Mouse (Mus musculus) testis, adult 2 months (tissue): ENCODE data around the gene Lrig3. TPM values are rescaled to one million over a fixed set of nuclear protein-coding genes. Genes with fewer than 3 reads are reported as not detected.

Experiments
- H3K27ac ChIP-seq: fragments of 200-500 bp; 2 replicates; pipeline ENCODE4 v1.5.1; 2012; ENCODE audit warnings: low read depth, low read length; ENCODE audit not compliant: control insufficient read depth, insufficient read depth
- H3K27me3 ChIP-seq: fragments of 200-500 bp; 2 replicates; pipeline ENCODE4 v1.6.1; 2012; ENCODE audit warnings: mild to moderate bottlenecking, low read length, moderate library complexity; ENCODE audit not compliant: control insufficient read depth, insufficient read depth
- H3K36me3 ChIP-seq: fragments of 200-500 bp; 2 replicates; pipeline ENCODE4 v1.6.1; 2012; ENCODE audit warnings: mild to moderate bottlenecking, low read length; ENCODE audit not compliant: control insufficient read depth, insufficient read depth
- H3K4me1 ChIP-seq: fragments of 200-500 bp; 2 replicates; pipeline ENCODE4 v1.6.1; 2012; ENCODE audit warnings: low read length; ENCODE audit not compliant: control insufficient read depth, insufficient read depth
- H3K4me3 ChIP-seq: fragments of 200-500 bp; 2 replicates; pipeline ENCODE4 v1.5.1; 2012; ENCODE audit warnings: low read depth, mild to moderate bottlenecking, low read length, moderate library complexity, mixed read lengths; ENCODE audit not compliant: control insufficient read depth
- CTCF ChIP-seq: fragments of 200-500 bp; IDR thresholded peaks from 2 replicates; pipeline ENCODE4 v1.5.1; 2012; ENCODE audit warnings: low read depth, mild to moderate bottlenecking, inconsistent platforms, low read length, moderate library complexity; ENCODE audit not compliant: control insufficient read depth, insufficient read depth, insufficient replicate concordance
- POLR2A ChIP-seq: fragments of 200-500 bp; IDR thresholded peaks from 2 replicates; pipeline ENCODE4 v1.6.1; 2012; ENCODE audit warnings: low read depth, mild to moderate bottlenecking, inconsistent platforms, low read length, moderate library complexity; ENCODE audit not compliant: control insufficient read depth
- polyA plus RNA-seq: library from polyadenylated mRNA; depleted of rRNA; stranded (reverse); fragments of >200 nt; gene quantifications from 2 replicates; pipeline ENCODE4 v1.2.3, GENCODE M21; 2012

Lrig3 gene
- polyA plus RNA-seq, 1 experiment, result 2.2 TPM

GRCm38 (mm10) chr10:125966481-125967251, 698 bp downstream of the Lrig3 start:
- H3K27ac ChIP-seq, result peak overlapping the region; percentile 75
- H3K36me3 ChIP-seq, result no peaks in the 10 kb centered on the region
- peak overlapping the region; percentile 89 for H3K4me3 ChIP-seq
- peaks cover 6% of the 10 kb centered on the region for H3K4me1 ChIP-seq
- TF ChIP-seq POLR2A, result no peak
- no peak for TF ChIP-seq CTCF
- H3K27me3 ChIP-seq, result no peaks in the 10 kb centered on the region

GRCm38 (mm10) chr10:125967436-125968160, 1.6 kb downstream of the Lrig3 start:
- peaks cover 6% of the 10 kb centered on the region for H3K4me1 ChIP-seq
- TF ChIP-seq CTCF, result no peak
- no peak for TF ChIP-seq POLR2A
- H3K27ac ChIP-seq, result no peak overlapping the region
- no peak overlapping the region for H3K4me3 ChIP-seq
- H3K36me3 ChIP-seq, result no peaks in the 10 kb centered on the region
- no peaks in the 10 kb centered on the region for H3K27me3 ChIP-seq

- Histone ChIP-seq H3K4me3 (no peak overlapping the region), H3K4me1 (peaks cover 6% of the 10 kb centered on the region), H3K27ac (peak overlapping the region; percentile 42; the same call in 1 of the 2 replicates), H3K27me3 (no peaks in the 10 kb centered on the region), H3K36me3 (no peaks in the 10 kb centered on the region)
- TF ChIP-seq POLR2A (no peak), CTCF (no peak)
These were observed 2.5 kb downstream of the Lrig3 start for GRCm38 (mm10) chr10:125968191-125969132.

- Histone ChIP-seq H3K36me3 (no peaks in the 10 kb centered on the region), H3K4me1 (peaks cover 6% of the 10 kb centered on the region), H3K4me3 (no peak overlapping the region), H3K27ac (peak overlapping the region; percentile 42; the same call in 1 of the 2 replicates), H3K27me3 (no peaks in the 10 kb centered on the region)
- TF ChIP-seq CTCF, result no peak
- no peak for TF ChIP-seq POLR2A
These were observed 3.1 kb downstream of the Lrig3 start for GRCm38 (mm10) chr10:125969133-125969490.

GRCm38 (mm10) chr10:125970031-125970430, 4.1 kb downstream of the Lrig3 start:
- Histone ChIP-seq H3K36me3 (no peaks in the 10 kb centered on the region), H3K27ac (peak overlapping the region; percentile 42; the same call in 1 of the 2 replicates), H3K27me3 (no peaks in the 10 kb centered on the region), H3K4me1 (peaks cover 6% of the 10 kb centered on the region), H3K4me3 (no peak overlapping the region)
- TF ChIP-seq POLR2A, result no peak
- TF ChIP-seq CTCF, result no peak

GRCm38 (mm10) chr10:125970500-125970899, 4.5 kb downstream of the Lrig3 start:
- no peak overlapping the region for H3K4me3 ChIP-seq
- no peaks in the 10 kb centered on the region for H3K36me3 ChIP-seq
- H3K27ac ChIP-seq, result peak overlapping the region; percentile 42; the same call in 1 of the 2 replicates
- H3K27me3 ChIP-seq, result no peaks in the 10 kb centered on the region
- no peak for TF ChIP-seq CTCF
- TF ChIP-seq POLR2A, result no peak
- H3K4me1 ChIP-seq, result peaks cover 6% of the 10 kb centered on the region
